Mouse (Mus musculus) thymus, adult 2 months (tissue): Measurements from ENCODE around the gene Ddx46.

ENCODE experiments used
- CTCF ChIP-seq: fragments of 200-500 bp; IDR thresholded peaks from 2 replicates; pipeline ENCODE4 v1.5.1; 2012; ENCODE audit warnings: mild to moderate bottlenecking, control low read depth, low read length, moderate library complexity, borderline replicate concordance; ENCODE audit not compliant: control insufficient read depth, poor library complexity, insufficient read depth; ENCODE audit errors: extremely low read depth
- POLR2A ChIP-seq: fragments of 200-500 bp; IDR thresholded peaks from 2 replicates; pipeline ENCODE4 v1.6.1; 2012; ENCODE audit warnings: mild to moderate bottlenecking, low read length, control low read depth, moderate library complexity; ENCODE audit not compliant: control insufficient read depth, poor library complexity, insufficient read depth; ENCODE audit errors: extremely low read depth

- TF ChIP-seq POLR2A (no peak), CTCF (no peak)
Observed at GRCm38 (mm10) chr13:55715908-55716510, 81.2 kb downstream of the Ddx46 start.
